Mouse (Mus musculus) limb, embryonic 13.5 days (tissue): Measurements from ENCODE around the gene Gm3476. TPM values are rescaled to one million over a fixed set of nuclear protein-coding genes. Genes with fewer than 3 reads are reported as not detected.
A peak's percentile ranks its signal among the peaks of the same experiment; 100 is the strongest.
"Not testable (repeated sequence)": the region's sequence is repeated elsewhere in the genome, so short reads cannot be mapped to it uniquely, and the experiment has no call there.

Source experiments
- ATAC-seq: fragments of 200-750 bp; cut with Nextera tagmentation; 2 replicates; pipeline ENCODE4 v1.8.0; 2017; ENCODE audit warnings: low read depth, moderate number of reproducible peaks, moderate TSS enrichment; ENCODE audit not compliant: low FRiP score
- H3K27ac ChIP-seq: fragments of 300-500 bp; sonication (generic); 2 replicates; pipeline ENCODE4 v1.5.1; 2015; ENCODE audit warnings: inconsistent platforms, mild to moderate bottlenecking, moderate library complexity
- H3K27me3 ChIP-seq: fragments of 300-500 bp; sonication (generic); 2 replicates; pipeline ENCODE4 v1.6.1; 2015; ENCODE audit warnings: mild to moderate bottlenecking, inconsistent platforms
- H3K36me3 ChIP-seq: fragments of 300-500 bp; sonication (generic); 2 replicates; pipeline ENCODE4 v1.6.1; 2015; ENCODE audit warnings: inconsistent platforms, mild to moderate bottlenecking, moderate library complexity
- H3K4me1 ChIP-seq: fragments of 300-500 bp; sonication (generic); 2 replicates; pipeline ENCODE4 v1.6.1; 2015; ENCODE audit warnings: inconsistent platforms
- H3K4me2 ChIP-seq: fragments of 300-500 bp; sonication (generic); replicated peaks from 2 replicates; pipeline ENCODE4 v1.6.1; 2015; ENCODE audit warnings: inconsistent platforms, mild to moderate bottlenecking, moderate library complexity
- H3K4me3 ChIP-seq: fragments of 300-500 bp; sonication (generic); 2 replicates; pipeline ENCODE4 v1.5.1; 2015; ENCODE audit warnings: moderate library complexity, mild to moderate bottlenecking, inconsistent platforms
- H3K9ac ChIP-seq: fragments of 300-500 bp; sonication (generic); 2 replicates; pipeline ENCODE4 v1.6.1; 2015; ENCODE audit warnings: mild to moderate bottlenecking, inconsistent platforms
- H3K9me3 ChIP-seq: fragments of 300-500 bp; sonication (generic); 2 replicates; pipeline ENCODE4 v1.6.1; 2016; ENCODE audit warnings: inconsistent platforms
- WGBS: fragments of 180-500 bp; shearing (Covaris S2); methylation state at CpG from one replicate; pipeline ENCODE4 v1.1.7; 2015; 5-methylcytosine and 5-hydroxymethylcytosine counted together
- polyA plus RNA-seq: library from polyadenylated mRNA; unstranded; fragments of >200 nt; fragmentation: Nextera tagmentation; extraction: Ambion mirVana; gene quantifications from 2 replicates; pipeline ENCODE4 v1.2.1, GENCODE M21; 2015

The Gm3476 gene
- polyA plus RNA-seq: not detected in 2 replicates

DNA sequence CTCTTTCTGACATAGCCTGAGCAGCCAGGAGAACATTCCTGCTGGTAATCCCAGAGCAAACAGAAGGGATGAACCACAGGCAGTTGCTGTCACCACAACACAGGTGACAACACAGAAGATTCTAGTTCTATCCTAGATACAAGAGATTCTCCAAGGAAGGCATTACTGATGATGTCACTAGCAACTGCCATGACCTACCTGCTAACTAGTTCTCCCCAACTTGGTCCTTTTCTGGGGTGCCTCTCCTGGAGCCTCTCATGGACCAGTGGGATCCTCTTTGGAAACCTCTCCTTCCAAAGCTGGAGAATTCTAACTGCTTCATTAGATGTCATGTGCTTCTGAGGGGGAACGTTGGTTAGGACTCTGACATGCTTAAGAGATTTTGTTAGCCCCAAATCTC is at the start of gene Gm3476:
Gm3476 (minus strand) TSS at position 101 of the 400 bp plus-strand sequence.
- ATAC-seq, H3K27ac ChIP-seq, H3K36me3 ChIP-seq, H3K4me3 ChIP-seq, H3K9me3 ChIP-seq, H3K4me2 ChIP-seq, H3K27me3 ChIP-seq, H3K9ac ChIP-seq, H3K4me1 ChIP-seq: not testable (repeated sequence)
- WGBS: no CpG with 5 or more reads among the region's 1 CpGs

DNA sequence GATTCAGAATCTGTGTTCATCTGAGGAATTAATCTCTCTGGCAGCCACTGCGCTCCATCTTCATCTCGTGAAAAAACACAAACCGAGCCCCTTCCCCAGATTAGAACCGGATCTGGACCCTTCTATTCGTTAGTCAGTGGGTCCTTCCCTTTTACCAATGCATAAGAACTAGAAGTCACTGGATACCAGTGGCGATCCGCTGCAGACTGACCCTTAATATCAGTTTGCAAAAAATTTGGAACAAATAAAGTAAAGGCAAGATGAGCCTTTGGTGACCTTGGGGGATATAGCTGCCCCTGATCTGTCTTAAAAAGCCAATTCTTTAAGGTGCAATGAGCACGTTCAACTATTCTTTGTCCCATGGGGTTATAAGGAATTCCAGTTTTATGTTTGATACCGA is 37.9 kb upstream of the Gm3476 start:
- not testable (repeated sequence) for H3K9ac ChIP-seq, H3K27me3 ChIP-seq, ATAC-seq, H3K36me3 ChIP-seq, H3K9me3 ChIP-seq, H3K4me3 ChIP-seq, H3K27ac ChIP-seq, H3K4me1 ChIP-seq, H3K4me2 ChIP-seq
- 89% methylated on average over 6 of the region's 9 CpGs for WGBS

DNA sequence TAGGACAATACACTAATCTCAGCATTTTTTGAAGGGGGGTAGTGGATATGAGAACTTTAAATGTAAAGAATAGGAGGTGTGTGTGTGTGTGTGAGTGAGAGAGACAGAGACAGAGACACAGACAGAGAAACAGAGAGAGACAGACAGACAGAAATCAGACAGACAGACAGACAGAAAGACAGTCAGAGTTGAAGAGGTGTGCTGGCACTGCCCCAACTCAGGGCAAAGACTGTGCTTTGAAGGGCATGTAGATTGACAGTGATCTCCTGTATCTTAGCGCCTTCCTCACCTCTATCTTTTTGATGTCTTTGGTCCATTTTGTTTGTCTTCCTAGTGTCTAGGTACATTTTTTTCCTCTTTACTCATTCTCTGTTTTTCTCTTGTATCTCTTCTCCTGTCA is 35.5 kb upstream of the Gm3476 start:
- not testable (repeated sequence) for H3K4me2 ChIP-seq, H3K27ac ChIP-seq, ATAC-seq, H3K4me1 ChIP-seq, H3K9me3 ChIP-seq, H3K36me3 ChIP-seq, H3K4me3 ChIP-seq, H3K27me3 ChIP-seq, H3K9ac ChIP-seq
- 80% methylated on average over 1 of the region's 1 CpGs for WGBS

DNA sequence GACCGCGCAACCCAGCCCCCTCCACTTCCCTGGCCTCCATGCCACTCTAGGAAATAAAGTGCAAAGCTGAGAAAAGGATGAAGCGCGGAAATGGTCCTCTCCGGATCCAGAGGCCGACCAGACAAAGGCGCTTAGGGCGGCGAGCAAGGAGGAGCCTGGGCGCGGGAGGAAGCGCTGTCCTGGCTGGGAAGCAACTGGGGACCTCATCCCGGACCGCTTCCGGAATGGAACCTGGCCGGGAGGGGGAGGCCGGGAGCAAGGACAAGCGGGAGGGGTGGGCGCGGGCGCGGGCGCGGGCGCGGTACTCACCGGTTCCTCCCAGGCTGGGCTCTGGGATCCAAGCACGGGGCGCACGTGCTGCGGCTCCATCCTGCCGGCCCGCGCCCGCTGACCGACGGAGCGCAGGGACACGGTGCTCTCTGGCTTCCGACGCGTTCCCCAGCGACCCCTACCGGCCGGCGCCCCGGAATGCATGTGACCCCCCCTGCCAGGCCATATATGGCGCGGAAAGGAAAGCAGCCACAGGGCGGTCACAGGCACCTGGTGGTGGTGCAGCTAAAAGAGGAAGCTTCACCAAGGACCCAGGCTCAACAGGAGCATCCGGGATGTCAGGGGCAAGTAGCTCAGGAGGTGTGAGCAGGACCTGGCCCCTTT is 17.2 kb downstream of the Gm3476 start, which contains the start of gene Gm3468:
Gm3468 (minus strand) TSS at position 394 of the 654 bp plus-strand sequence.
- WGBS: 0% methylated on average over 36 of the region's 51 CpGs
- H3K36me3 ChIP-seq, ATAC-seq, H3K4me1 ChIP-seq, H3K27me3 ChIP-seq, H3K9me3 ChIP-seq, H3K27ac ChIP-seq: not testable (repeated sequence)
- Histone ChIP-seq H3K9ac (peak within 1 kb of the TSS; percentile 39), H3K4me2 (peak within 1 kb of the TSS; percentile 56), H3K4me3 (peak within 1 kb of the TSS; percentile 43)

DNA sequence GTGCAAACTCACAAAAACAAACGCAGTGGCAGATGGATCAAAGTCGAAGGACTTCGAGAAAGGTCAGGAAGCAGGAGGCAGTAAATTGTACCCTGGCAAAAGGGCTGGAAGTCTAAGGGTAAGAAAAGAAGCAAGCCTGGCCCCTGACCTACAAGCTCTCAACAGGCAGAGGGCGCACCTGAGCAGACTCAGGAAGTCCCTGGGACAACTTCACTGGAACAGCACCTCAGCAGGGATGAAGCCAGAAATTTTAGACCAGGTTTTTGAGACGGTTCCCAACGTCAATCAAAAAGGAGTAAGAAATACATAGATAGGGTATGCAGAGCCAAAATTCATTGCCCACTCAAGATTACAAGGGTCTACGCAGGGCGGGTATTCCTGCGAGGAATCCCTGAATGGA is 18.1 kb downstream of the Gm3476 start:
- H3K9ac ChIP-seq, H3K36me3 ChIP-seq, H3K27me3 ChIP-seq, ATAC-seq, H3K9me3 ChIP-seq, H3K4me1 ChIP-seq, H3K27ac ChIP-seq: not testable (repeated sequence)
- Histone ChIP-seq H3K4me2 (peak overlapping the region; percentile 56), H3K4me3 (peak overlapping the region; percentile 43)
- 8% methylated on average over 9 of the region's 9 CpGs for WGBS

DNA sequence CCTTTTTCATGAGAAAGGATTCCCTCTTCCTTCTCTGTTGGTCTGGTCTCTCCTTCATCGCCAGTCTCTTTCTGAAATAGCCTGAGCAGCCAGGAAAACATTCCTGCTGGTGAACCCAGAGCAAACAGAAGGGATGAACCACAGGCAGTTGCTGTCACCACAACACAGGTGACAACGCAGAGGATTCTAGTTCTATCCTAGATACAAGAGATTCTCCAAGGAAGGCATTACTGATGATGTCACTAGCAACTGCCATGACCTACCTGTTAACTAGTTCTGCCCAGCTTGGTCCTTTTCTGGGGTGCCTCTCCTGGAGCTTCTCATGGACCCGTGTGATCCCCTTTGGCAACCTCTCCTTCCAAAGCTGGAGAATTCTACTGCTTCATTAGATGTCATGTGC is 31.8 kb downstream of the Gm3476 start, which contains the start of gene Gm8206:
Gm8206 (minus strand) TSS at position 101 of the 400 bp plus-strand sequence.
- not testable (repeated sequence) for H3K4me3 ChIP-seq, H3K4me2 ChIP-seq, H3K27me3 ChIP-seq, H3K36me3 ChIP-seq, H3K9ac ChIP-seq, H3K9me3 ChIP-seq, ATAC-seq, H3K4me1 ChIP-seq, H3K27ac ChIP-seq
- WGBS: 62% methylated on average over 3 of the region's 3 CpGs

DNA sequence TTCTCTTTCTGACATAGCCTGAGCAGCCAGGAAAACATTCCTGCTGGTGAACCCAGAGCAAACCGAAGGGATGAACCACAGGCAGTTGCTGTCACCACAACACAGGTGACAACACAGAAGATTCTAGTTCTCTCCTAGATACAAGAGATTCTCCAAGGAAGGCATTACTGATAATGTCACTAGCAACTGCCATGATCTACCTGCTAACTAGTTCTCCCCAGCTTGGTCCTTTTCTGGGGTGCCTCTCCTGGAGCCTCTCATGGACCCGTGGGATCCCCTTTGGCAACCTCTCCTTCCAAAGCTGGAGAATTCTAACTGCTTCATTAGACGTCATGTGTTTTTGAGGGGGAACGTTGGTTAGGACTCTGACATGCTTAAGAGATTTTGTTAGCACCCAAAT is 67.4 kb downstream of the Gm3476 start, which contains the start of gene Gm6337:
Gm6337 (minus strand) TSS at position 101 of the 400 bp plus-strand sequence.
- H3K36me3 ChIP-seq, H3K9me3 ChIP-seq, H3K4me1 ChIP-seq, H3K27ac ChIP-seq, H3K4me2 ChIP-seq, H3K9ac ChIP-seq, ATAC-seq, H3K4me3 ChIP-seq, H3K27me3 ChIP-seq: not testable (repeated sequence)
- 80% methylated on average over 4 of the region's 4 CpGs for WGBS

Other genes with a start within 250 kb of the Gm3476 start
- gene Gm8237, start 245.4 kb downstream of the Gm3476 start, polyA plus RNA-seq: 0.11 and 0.13 TPM in 2 replicates
- 0.10 and 0.34 TPM in 2 replicates for gene Gm3248, start 164.1 kb downstream of the Gm3476 start, polyA plus RNA-seq
- not detected in 2 replicates for gene Gm3453, start 146.7 kb downstream of the Gm3476 start, polyA plus RNA-seq
- not detected in 2 replicates for gene Gm6337, start 67.5 kb downstream of the Gm3476 start, polyA plus RNA-seq
- 1.1 and 1.4 TPM in 2 replicates for gene Gm8206, start 31.9 kb downstream of the Gm3476 start, polyA plus RNA-seq
- 1.6 and 2.1 TPM in 2 replicates for gene Gm3468, start 17.1 kb downstream of the Gm3476 start, polyA plus RNA-seq
- not detected in 2 replicates for gene Gm21560, start 93.5 kb upstream of the Gm3476 start, polyA plus RNA-seq
- 1.4 and 1.7 TPM in 2 replicates for gene Gm3411, start 161.4 kb upstream of the Gm3476 start, polyA plus RNA-seq
- gene Gm21103, start 179.0 kb upstream of the Gm3476 start, polyA plus RNA-seq: not detected in 2 replicates
- not detected in 2 replicates for gene Gm3618, start 217.9 kb upstream of the Gm3476 start, polyA plus RNA-seq